Mouse (Mus musculus) E14TG2a.4 (cell line): ENCODE measurements around the gene Olfr690.
"Not testable (repeated sequence)": the region's sequence is repeated elsewhere in the genome, so short reads cannot be mapped to it uniquely, and the experiment has no call there.

Experiments
- H3K27me3 ChIP-seq: 2 replicates; pipeline ENCODE4 v1.6.1; 2014; ENCODE audit warnings: low read length, control low read depth; ENCODE audit not compliant: insufficient read depth
- H3K36me3 ChIP-seq: 2 replicates; pipeline ENCODE4 v1.6.1; 2014; ENCODE audit warnings: low read length, control low read depth; ENCODE audit not compliant: insufficient read depth
- H3K4me1 ChIP-seq: replicated peaks from 2 replicates; pipeline ENCODE4 v1.6.1; 2014; ENCODE audit warnings: low read depth, low read length, control low read depth
- H3K4me3 ChIP-seq: replicated peaks from 2 replicates; pipeline ENCODE4 v1.5.1; 2014; ENCODE audit warnings: mild to moderate bottlenecking, low read length
- H3K9me3 ChIP-seq: 2 replicates; pipeline ENCODE4 v1.6.1; 2014; ENCODE audit warnings: low read length, control low read depth
- CTCF ChIP-seq: conservative IDR thresholded peaks from 2 replicates; pipeline ENCODE4 v1.5.1; 2014; ENCODE audit warnings: low read length
- NANOG ChIP-seq: IDR thresholded peaks from 2 replicates; pipeline ENCODE4 v1.6.1; 2014; ENCODE audit warnings: borderline replicate concordance, low read length, mixed read lengths
- POU5F1 ChIP-seq: IDR thresholded peaks from 2 replicates; pipeline ENCODE4 v1.6.1; 2014; ENCODE audit warnings: low read length, borderline replicate concordance

Olfr690 gene

GRCm38 (mm10) chr7:105361713-105362112 lies 27.8 kb upstream of the Olfr690 start:
- TF ChIP-seq NANOG (no peak), POU5F1 (no peak), CTCF (no peak)
- Histone ChIP-seq H3K36me3 (no peaks in the 10 kb centered on the region), H3K4me1 (no peaks in the 10 kb centered on the region), H3K9me3 (no peaks in the 10 kb centered on the region), H3K4me3 (no peak overlapping the region), H3K27me3 (no peaks in the 10 kb centered on the region)

GRCm38 (mm10) chr7:105356487-105356886 lies 22.6 kb upstream of the Olfr690 start:
- not testable (repeated sequence) for H3K36me3 ChIP-seq, H3K27me3 ChIP-seq, H3K4me1 ChIP-seq, H3K9me3 ChIP-seq, H3K4me3 ChIP-seq

- H3K9me3 ChIP-seq, H3K4me1 ChIP-seq, H3K27me3 ChIP-seq, H3K4me3 ChIP-seq, H3K36me3 ChIP-seq: not testable (repeated sequence)
Measured at GRCm38 (mm10) chr7:105356064-105356463, 22.2 kb upstream of the Olfr690 start.

- no peak overlapping the region for H3K4me3 ChIP-seq
- no peaks in the 10 kb centered on the region for H3K27me3 ChIP-seq
- no peak for TF ChIP-seq CTCF
- no peak for TF ChIP-seq POU5F1
- TF ChIP-seq NANOG: no peak
- no peaks in the 10 kb centered on the region for H3K36me3 ChIP-seq
- no peaks in the 10 kb centered on the region for H3K4me1 ChIP-seq
- 0 out of 2 replicates have a peak, but pooled peaks cover 5% of the 10 kb centered on the region for H3K9me3 ChIP-seq
Measured at GRCm38 (mm10) chr7:105342752-105343151, 8.8 kb upstream of the Olfr690 start.

- no peaks in the 10 kb centered on the region for H3K4me1 ChIP-seq
- peaks cover 9% of the 10 kb centered on the region; the same call in 1 of the 2 replicates for H3K9me3 ChIP-seq
- H3K27me3 ChIP-seq: no peaks in the 10 kb centered on the region
- no peaks in the 10 kb centered on the region for H3K36me3 ChIP-seq
- TF ChIP-seq POU5F1 (no peak), NANOG (no peak), CTCF (no peak)
- no peak within 1 kb of the TSS for H3K4me3 ChIP-seq
Measured at GRCm38 (mm10) chr7:105342170-105342569, 8.3 kb upstream of the Olfr690 start, which contains the start of gene Olfr691. Olfr691 (minus strand) TSS chr7:105342270.

- Histone ChIP-seq H3K27me3 (no peaks in the 10 kb centered on the region), H3K9me3 (no peaks in the 10 kb centered on the region), H3K36me3 (no peaks in the 10 kb centered on the region), H3K4me1 (no peaks in the 10 kb centered on the region), H3K4me3 (no peak overlapping the region)
- TF ChIP-seq POU5F1: no peak
- no peak for TF ChIP-seq NANOG
- no peak for TF ChIP-seq CTCF
Measured at GRCm38 (mm10) chr7:105325302-105325701, 8.6 kb downstream of the Olfr690 start.

- Histone ChIP-seq H3K9me3 (peaks cover 12% of the 10 kb centered on the region; the same call in 1 of the 2 replicates), H3K4me3 (no peak within 1 kb of the TSS), H3K4me1 (no peaks in the 10 kb centered on the region), H3K27me3 (no peaks in the 10 kb centered on the region), H3K36me3 (no peaks in the 10 kb centered on the region)
- TF ChIP-seq NANOG (no peak), CTCF (no peak), POU5F1 (no peak)
Measured at GRCm38 (mm10) chr7:105310865-105311264, 23.0 kb downstream of the Olfr690 start, which contains the start of gene Olfr689. Olfr689 (plus strand) TSS chr7:105311165.

GRCm38 (mm10) chr7:105290051-105290450 lies 43.9 kb downstream of the Olfr690 start:
- Histone ChIP-seq H3K4me1 (no peaks in the 10 kb centered on the region), H3K9me3 (no peaks in the 10 kb centered on the region), H3K27me3 (no peaks in the 10 kb centered on the region), H3K36me3 (no peaks in the 10 kb centered on the region), H3K4me3 (no peak overlapping the region)
- no peak for TF ChIP-seq CTCF
- no peak for TF ChIP-seq POU5F1

GRCm38 (mm10) chr7:105287795-105288194 lies 46.1 kb downstream of the Olfr690 start, which contains the start of gene Olfr688:
Olfr688 (plus strand) TSS chr7:105288095.
- Histone ChIP-seq H3K36me3 (no peaks in the 10 kb centered on the region), H3K4me1 (no peaks in the 10 kb centered on the region), H3K4me3 (no peak within 1 kb of the TSS), H3K9me3 (no peaks in the 10 kb centered on the region), H3K27me3 (no peaks in the 10 kb centered on the region)
- TF ChIP-seq CTCF (no peak), POU5F1 (no peak), NANOG (no peak)
